Mouse (Mus musculus) thymus, adult 2 months (tissue): ENCODE results near the gene Meaf6.

Source experiments
- CTCF ChIP-seq: fragments of 200-500 bp; IDR thresholded peaks from 2 replicates; pipeline ENCODE4 v1.5.1; 2012; ENCODE audit warnings: mild to moderate bottlenecking, control low read depth, low read length, moderate library complexity, borderline replicate concordance; ENCODE audit not compliant: control insufficient read depth, poor library complexity, insufficient read depth; ENCODE audit errors: extremely low read depth
- POLR2A ChIP-seq: fragments of 200-500 bp; IDR thresholded peaks from 2 replicates; pipeline ENCODE4 v1.6.1; 2012; ENCODE audit warnings: mild to moderate bottlenecking, low read length, control low read depth, moderate library complexity; ENCODE audit not compliant: control insufficient read depth, poor library complexity, insufficient read depth; ENCODE audit errors: extremely low read depth

DNA sequence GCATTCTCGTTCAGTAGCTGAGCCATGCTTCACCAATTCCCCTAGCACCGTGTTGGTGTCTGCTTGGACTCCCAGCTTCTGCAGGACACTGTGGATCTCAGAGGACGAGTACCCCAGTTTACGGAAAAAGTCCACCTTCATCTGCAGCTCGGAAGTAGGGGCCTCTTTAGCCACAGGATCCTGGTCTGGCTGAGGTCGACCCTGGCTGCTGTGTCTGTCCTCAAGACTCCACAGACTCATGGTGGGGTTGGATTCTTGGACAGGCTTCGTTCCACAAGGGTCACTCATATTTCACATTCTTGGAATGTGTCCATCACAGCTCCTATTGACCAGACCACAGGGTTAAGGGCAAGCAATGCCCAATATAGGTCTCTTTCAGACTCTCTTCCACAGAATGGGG is 41.8 kb downstream of the Meaf6 start:
- no peak for TF ChIP-seq CTCF
- no peak for TF ChIP-seq POLR2A
